Mouse (Mus musculus): ENCODE data around the gene Pdzrn4. TPM values are rescaled to one million over a fixed set of nuclear protein-coding genes. Genes with fewer than 3 reads are reported as not detected.

Pdzrn4 gene
- total RNA-seq, 4 experiments from 2014 or later, result 1.1 to 3.8 (median 2.6) TPM

GRCm38 (mm10) chr15:92584357-92585138 lies 187.9 kb downstream of the Pdzrn4 start:
- no peak for DNase-seq (ENCODE audit: low spot score)

GRCm38 (mm10) chr15:92587431-92587830 lies 190.8 kb downstream of the Pdzrn4 start:
- no peak for DNase-seq (ENCODE audit: low spot score)

- DNase-seq (ENCODE audit: low spot score), result no peak
Observed at GRCm38 (mm10) chr15:92594721-92595120, 198.0 kb downstream of the Pdzrn4 start.

GRCm38 (mm10) chr15:92597011-92597780 lies 200.5 kb downstream of the Pdzrn4 start:
- DNase-seq (ENCODE audit: low spot score), result no peak

GRCm38 (mm10) chr15:92598380-92599295 lies 202.0 kb downstream of the Pdzrn4 start:
- DNase-seq (ENCODE audit: low spot score), result no peak

GRCm38 (mm10) chr15:92599381-92599780 lies 202.7 kb downstream of the Pdzrn4 start:
- DNase-seq (ENCODE audit: low spot score), result no peak

- no peak for DNase-seq (ENCODE audit: low spot score)
Observed at GRCm38 (mm10) chr15:92610866-92611265, 214.2 kb downstream of the Pdzrn4 start.

GRCm38 (mm10) chr15:92612386-92612785 lies 215.7 kb downstream of the Pdzrn4 start:
- no peak for DNase-seq (ENCODE audit: low spot score)

- DNase-seq (ENCODE audit: low spot score), result no peak
Observed at GRCm38 (mm10) chr15:92613228-92613627, 216.5 kb downstream of the Pdzrn4 start.

- no peak for DNase-seq (ENCODE audit: low spot score)
Observed at GRCm38 (mm10) chr15:92621731-92622234, 225.1 kb downstream of the Pdzrn4 start.

- DNase-seq (ENCODE audit: low spot score), result no peak
Observed at GRCm38 (mm10) chr15:92622323-92622722, 225.6 kb downstream of the Pdzrn4 start.

GRCm38 (mm10) chr15:92629172-92629571 lies 232.5 kb downstream of the Pdzrn4 start:
- no peak for DNase-seq (ENCODE audit: low spot score)

GRCm38 (mm10) chr15:92634044-92634610 lies 237.4 kb downstream of the Pdzrn4 start:
- peak; percentile 19 for DNase-seq (ENCODE audit: low spot score)

- DNase-seq (ENCODE audit: low spot score), result peak; percentile 28
Observed at GRCm38 (mm10) chr15:92640212-92641082, 243.8 kb downstream of the Pdzrn4 start.

GRCm38 (mm10) chr15:92671279-92672051 lies 274.8 kb downstream of the Pdzrn4 start:
- DNase-seq (ENCODE audit: low spot score), result no peak

- no peak for DNase-seq (ENCODE audit: low spot score)
Observed at GRCm38 (mm10) chr15:92676096-92676495, 279.4 kb downstream of the Pdzrn4 start.

GRCm38 (mm10) chr15:92678377-92678776 lies 281.7 kb downstream of the Pdzrn4 start:
- no peak for DNase-seq (ENCODE audit: low spot score)

- DNase-seq (ENCODE audit: low spot score), result no peak
Observed at GRCm38 (mm10) chr15:92679541-92679940, 282.9 kb downstream of the Pdzrn4 start.

- DNase-seq (ENCODE audit: low spot score), result peak; percentile 7
Observed at GRCm38 (mm10) chr15:92696276-92696956, 299.7 kb downstream of the Pdzrn4 start.
